Mouse (Mus musculus): ENCODE measurements at regions not wholly inside any gene's neighbourhood (a gene's known extent, or its start where the extent isn't known, plus 50 kb on each side); places are given as distances from the start of the nearest gene placed in this dataset.
"Not testable (repeated sequence)": the region's sequence is repeated elsewhere in the genome, so short reads cannot be mapped to it uniquely, and the experiment has no call there.

GRCm38 (mm10) chr7:60733331-60733994, 593.4 kb upstream of the Snrpn start:
- DNase-seq (ENCODE audit: low read depth) = not testable (repeated sequence)

DNA sequence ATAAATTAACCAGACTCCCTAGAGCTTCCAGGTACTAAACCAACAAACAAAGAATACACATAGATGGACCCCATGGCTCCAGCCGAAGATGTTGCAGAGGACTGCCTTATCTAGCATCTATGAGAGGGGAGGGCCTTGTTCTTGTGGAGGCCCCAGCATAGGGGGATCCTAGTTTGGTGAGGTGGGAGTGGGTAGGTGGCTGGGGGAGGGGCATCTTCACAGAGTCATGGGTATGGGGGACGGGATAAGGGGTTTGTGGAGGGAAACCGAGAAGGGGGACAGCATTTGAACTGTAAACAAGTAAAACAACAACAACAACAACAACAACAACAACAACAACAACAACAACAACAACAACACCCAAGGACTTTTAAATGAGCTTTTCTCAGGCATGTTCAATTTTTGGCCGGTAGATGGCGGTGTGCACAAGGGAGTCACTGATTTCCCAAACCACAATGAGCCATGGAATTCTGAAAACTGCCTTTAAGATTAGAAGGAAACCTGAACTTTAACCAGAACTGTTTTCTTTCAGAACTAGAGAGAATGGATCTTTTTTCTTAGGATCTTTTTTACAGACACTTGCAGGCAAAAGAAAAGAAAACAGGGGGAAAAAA, 588.2 kb upstream of the Snrpn start:
- peak; percentile 3 for DNase-seq (ENCODE audit: low read depth)
